Mouse (Mus musculus) thymus, adult 2 months (tissue): ENCODE results near the gene Gdf11.

Experiments
- CTCF ChIP-seq: fragments of 200-500 bp; IDR thresholded peaks from 2 replicates; pipeline ENCODE4 v1.5.1; 2012; ENCODE audit warnings: mild to moderate bottlenecking, control low read depth, low read length, moderate library complexity, borderline replicate concordance; ENCODE audit not compliant: control insufficient read depth, poor library complexity, insufficient read depth; ENCODE audit errors: extremely low read depth
- POLR2A ChIP-seq: fragments of 200-500 bp; IDR thresholded peaks from 2 replicates; pipeline ENCODE4 v1.6.1; 2012; ENCODE audit warnings: mild to moderate bottlenecking, low read length, control low read depth, moderate library complexity; ENCODE audit not compliant: control insufficient read depth, poor library complexity, insufficient read depth; ENCODE audit errors: extremely low read depth

DNA sequence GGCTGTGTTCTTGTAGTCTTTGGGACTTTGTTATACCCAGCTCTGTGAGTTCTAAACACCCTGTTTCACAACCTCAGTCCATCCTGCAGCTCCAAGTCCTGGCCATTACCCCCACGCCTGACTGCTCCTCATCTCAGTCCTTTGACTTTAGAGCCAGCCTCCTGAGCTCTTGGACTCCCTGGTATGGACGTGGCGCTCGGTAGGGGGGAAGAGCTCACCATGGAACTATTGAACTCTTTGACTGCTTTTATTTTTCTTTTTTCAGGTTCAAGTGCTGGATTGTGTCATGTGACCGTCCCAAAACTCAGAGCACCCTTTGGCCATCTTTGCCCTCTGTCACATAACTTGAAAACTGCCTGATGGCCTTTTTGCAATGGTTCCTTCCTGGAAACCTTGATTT is 9.5 kb downstream of the Gdf11 start:
- TF ChIP-seq POLR2A (no peak), CTCF (no peak)
